Mouse (Mus musculus) megakaryocyte, embryonic 14.5 days (primary cell): ENCODE data around the gene Zmynd12.

Experiments used
- FLI1 ChIP-seq: IDR thresholded peaks from 2 replicates; pipeline ENCODE4 v1.6.1; 2012; ENCODE audit warnings: low read length, inconsistent platforms, mixed read lengths
- GATA1 ChIP-seq: IDR thresholded peaks from 3 replicates; pipeline ENCODE4 v1.6.1; 2012; ENCODE audit warnings: mixed read lengths, low read length, inconsistent platforms, borderline replicate concordance

DNA sequence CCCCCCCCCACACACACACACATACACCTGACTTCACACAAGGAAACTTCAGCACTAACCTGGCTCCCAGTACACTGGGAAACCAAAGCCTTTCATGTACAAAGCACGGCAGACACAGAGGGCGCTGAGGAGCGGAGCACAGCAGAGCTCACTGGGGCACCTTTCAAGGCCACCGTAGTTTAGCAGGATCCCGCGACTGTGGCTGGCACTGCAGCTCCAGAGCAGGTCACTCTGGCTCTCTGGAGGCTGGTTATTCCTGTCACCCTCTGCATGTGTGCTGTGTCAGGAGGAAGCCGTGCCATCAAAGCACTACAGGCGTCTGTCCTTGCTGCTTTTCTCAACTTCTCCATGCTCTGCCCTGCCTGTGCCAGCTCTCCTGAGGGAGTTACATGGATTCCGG, 60.4 kb downstream of the Zmynd12 start:
- TF ChIP-seq GATA1 (no peak), FLI1 (no peak)
